Mouse (Mus musculus) embryonic facial prominence, embryonic 14.5 days (tissue): ENCODE results near the gene Nup35. TPM values are rescaled to one million over a fixed set of nuclear protein-coding genes. Genes with fewer than 3 reads are reported as not detected.

ENCODE experiments used
- ATAC-seq: fragments of 200-750 bp; cut with Nextera tagmentation; 2 replicates; pipeline ENCODE4 v1.8.0; 2017; ENCODE audit warnings: low read depth, moderate number of reproducible peaks, moderate TSS enrichment
- DNase-seq: peaks from one replicate; pipeline ENCODE4 v3.0.0-alpha.2; 2015; ENCODE audit warnings: low spot score
- H3K27ac ChIP-seq: fragments of 300-500 bp; sonication (generic); replicated peaks from 2 replicates; pipeline ENCODE4 v1.5.1; 2014; ENCODE audit warnings: low read depth, mild to moderate bottlenecking, low read length, moderate library complexity
- H3K27me3 ChIP-seq: fragments of 300-500 bp; sonication (generic); replicated peaks from 2 replicates; pipeline ENCODE4 v1.6.1; 2014; ENCODE audit warnings: low read length; ENCODE audit not compliant: control insufficient read depth, insufficient read depth
- H3K36me3 ChIP-seq: fragments of 300-500 bp; sonication (generic); 2 replicates; pipeline ENCODE4 v1.6.1; 2014; ENCODE audit warnings: low read length, mixed read lengths; ENCODE audit not compliant: control insufficient read depth, insufficient read depth
- H3K4me1 ChIP-seq: fragments of 300-500 bp; sonication (generic); 2 replicates; pipeline ENCODE4 v1.6.1; 2014; ENCODE audit warnings: antibody characterized with exemption, low read length; ENCODE audit not compliant: control insufficient read depth, insufficient read depth
- H3K4me2 ChIP-seq: fragments of 300-500 bp; sonication (generic); 2 replicates; pipeline ENCODE4 v1.6.1; 2014; ENCODE audit warnings: low read depth, mild to moderate bottlenecking, low read length, moderate library complexity, mixed read lengths
- H3K4me3 ChIP-seq: fragments of 300-500 bp; sonication (generic); 2 replicates; pipeline ENCODE4 v1.5.1; 2014; ENCODE audit warnings: low read depth, mild to moderate bottlenecking, low read length
- H3K9ac ChIP-seq: fragments of 300-500 bp; sonication (generic); 2 replicates; pipeline ENCODE4 v1.6.1; 2014; ENCODE audit warnings: low read depth, mild to moderate bottlenecking, low read length, moderate library complexity, mixed read lengths
- H3K9me3 ChIP-seq: fragments of 300-500 bp; sonication (generic); 2 replicates; pipeline ENCODE4 v1.6.1; 2016; ENCODE audit warnings: low read length; ENCODE audit not compliant: control insufficient read depth
- WGBS: fragments of 180-500 bp; shearing (Covaris S2); extraction: QIAGEN DNeasy Blood & Tissue Kit; methylation state at CpG from one replicate; pipeline ENCODE4 v1.1.7; 2014; 5-methylcytosine and 5-hydroxymethylcytosine counted together
- polyA plus RNA-seq: library from polyadenylated mRNA; unstranded; fragments of >200 nt; fragmentation: Nextera tagmentation; extraction: Ambion mirVana; gene quantifications from 2 replicates; pipeline ENCODE4 v1.2.1, GENCODE M21; 2014

Gene Nup35
- polyA plus RNA-seq, 1 experiment from 2014 or later: 41.8 TPM

GRCm38 (mm10) chr2:80594215-80594918 lies 22.7 kb upstream of the Nup35 start:
- Histone ChIP-seq H3K27ac (no peak overlapping the region), H3K4me2 (no peak overlapping the region), H3K27me3 (no peaks in the 10 kb centered on the region), H3K9me3 (no peaks in the 10 kb centered on the region), H3K9ac (no peak overlapping the region), H3K36me3 (no peaks in the 10 kb centered on the region), H3K4me1 (no peaks in the 10 kb centered on the region), H3K4me3 (no peak overlapping the region)
- 70% methylated on average over 4 of the region's 4 CpGs for WGBS
- no peak for DNase-seq
- no peak for ATAC-seq

- Histone ChIP-seq H3K4me1 (no peaks in the 10 kb centered on the region), H3K27ac (no peak overlapping the region), H3K36me3 (no peaks in the 10 kb centered on the region), H3K9me3 (no peaks in the 10 kb centered on the region), H3K27me3 (no peaks in the 10 kb centered on the region), H3K4me2 (no peak overlapping the region), H3K9ac (no peak overlapping the region), H3K4me3 (no peak overlapping the region)
- DNase-seq (no peak), ATAC-seq (no peak)
- 67% methylated on average over 5 of the region's 5 CpGs for WGBS
These were observed 20.1 kb upstream of the Nup35 start for GRCm38 (mm10) chr2:80596960-80597359.

- H3K27ac ChIP-seq: no peak overlapping the region
- no peak for DNase-seq
- H3K9ac ChIP-seq: no peak overlapping the region
- ATAC-seq: no peak
- 86% methylated on average over 3 of the region's 3 CpGs for WGBS
- H3K36me3 ChIP-seq: no peaks in the 10 kb centered on the region
- H3K9me3 ChIP-seq: no peaks in the 10 kb centered on the region
- no peak overlapping the region for H3K4me2 ChIP-seq
- H3K4me3 ChIP-seq: no peak overlapping the region
- no peaks in the 10 kb centered on the region for H3K27me3 ChIP-seq
- no peaks in the 10 kb centered on the region for H3K4me1 ChIP-seq
These were observed 17.2 kb upstream of the Nup35 start for GRCm38 (mm10) chr2:80599850-80600249.

GRCm38 (mm10) chr2:80600611-80601010 lies 16.4 kb upstream of the Nup35 start:
- ATAC-seq: no peak
- DNase-seq: no peak
- Histone ChIP-seq H3K9me3 (no peaks in the 10 kb centered on the region), H3K27ac (no peak overlapping the region), H3K4me2 (no peak overlapping the region), H3K4me3 (no peak overlapping the region), H3K4me1 (no peaks in the 10 kb centered on the region), H3K36me3 (no peaks in the 10 kb centered on the region), H3K27me3 (no peaks in the 10 kb centered on the region), H3K9ac (no peak overlapping the region)

GRCm38 (mm10) chr2:80602756-80603155 lies 14.3 kb upstream of the Nup35 start:
- no peak for DNase-seq
- no peaks in the 10 kb centered on the region for H3K4me1 ChIP-seq
- no peak for ATAC-seq
- H3K4me2 ChIP-seq: no peak overlapping the region
- no peak overlapping the region for H3K27ac ChIP-seq
- no peaks in the 10 kb centered on the region for H3K36me3 ChIP-seq
- 93% methylated on average over 12 of the region's 13 CpGs for WGBS
- H3K27me3 ChIP-seq: no peaks in the 10 kb centered on the region
- H3K9ac ChIP-seq: no peak overlapping the region
- H3K4me3 ChIP-seq: no peak overlapping the region
- no peaks in the 10 kb centered on the region for H3K9me3 ChIP-seq

- no peak overlapping the region for H3K27ac ChIP-seq
- WGBS: 90% methylated on average over 19 of the region's 19 CpGs
- no peak overlapping the region for H3K9ac ChIP-seq
- no peak overlapping the region for H3K4me2 ChIP-seq
- H3K4me3 ChIP-seq: no peak overlapping the region
- H3K27me3 ChIP-seq: no peaks in the 10 kb centered on the region
- DNase-seq (no peak), ATAC-seq (no peak)
- H3K36me3 ChIP-seq: no peaks in the 10 kb centered on the region
- no peaks in the 10 kb centered on the region for H3K4me1 ChIP-seq
- H3K9me3 ChIP-seq: no peaks in the 10 kb centered on the region
These were observed 13.1 kb upstream of the Nup35 start for GRCm38 (mm10) chr2:80603771-80604426.

- Histone ChIP-seq H3K9me3 (0 out of 2 replicates have a peak, but pooled peaks cover 5% of the 10 kb centered on the region), H3K27me3 (no peaks in the 10 kb centered on the region), H3K4me2 (no peak overlapping the region), H3K36me3 (no peaks in the 10 kb centered on the region), H3K9ac (no peak overlapping the region), H3K4me3 (no peak overlapping the region), H3K4me1 (no peaks in the 10 kb centered on the region), H3K27ac (no peak overlapping the region)
- DNase-seq (no peak), ATAC-seq (no peak)
- 43% methylated on average over 1 of the region's 1 CpGs for WGBS
These were observed 4.8 kb upstream of the Nup35 start for GRCm38 (mm10) chr2:80612286-80612685.

- no peak overlapping the region for H3K27ac ChIP-seq
- H3K9me3 ChIP-seq: 0 out of 2 replicates have a peak, but pooled peaks cover 5% of the 10 kb centered on the region
- no peak overlapping the region for H3K4me2 ChIP-seq
- no peaks in the 10 kb centered on the region for H3K27me3 ChIP-seq
- no peak for DNase-seq
- no peak overlapping the region for H3K4me3 ChIP-seq
- H3K4me1 ChIP-seq: peaks cover 1% of the 10 kb centered on the region
- H3K36me3 ChIP-seq: no peaks in the 10 kb centered on the region
- 59% methylated on average over 2 of the region's 2 CpGs for WGBS
- ATAC-seq: no peak
- H3K9ac ChIP-seq: no peak overlapping the region
These were observed 4.2 kb upstream of the Nup35 start for GRCm38 (mm10) chr2:80612796-80613195.

- 0 out of 2 replicates have a peak, but pooled peaks cover 8% of the 10 kb centered on the region for H3K36me3 ChIP-seq
- H3K9me3 ChIP-seq: no peaks in the 10 kb centered on the region
- H3K4me1 ChIP-seq: peaks cover 7% of the 10 kb centered on the region
- WGBS: 81% methylated on average over 3 of the region's 3 CpGs
- no peak for ATAC-seq
- H3K4me3 ChIP-seq: no peak overlapping the region
- no peak overlapping the region for H3K4me2 ChIP-seq
- no peak for DNase-seq
- H3K27ac ChIP-seq: no peak overlapping the region
- H3K9ac ChIP-seq: no peak overlapping the region
- H3K27me3 ChIP-seq: no peaks in the 10 kb centered on the region
These were observed 2.0 kb downstream of the Nup35 start for GRCm38 (mm10) chr2:80618991-80619390.
